In the genomic region with DNA sequence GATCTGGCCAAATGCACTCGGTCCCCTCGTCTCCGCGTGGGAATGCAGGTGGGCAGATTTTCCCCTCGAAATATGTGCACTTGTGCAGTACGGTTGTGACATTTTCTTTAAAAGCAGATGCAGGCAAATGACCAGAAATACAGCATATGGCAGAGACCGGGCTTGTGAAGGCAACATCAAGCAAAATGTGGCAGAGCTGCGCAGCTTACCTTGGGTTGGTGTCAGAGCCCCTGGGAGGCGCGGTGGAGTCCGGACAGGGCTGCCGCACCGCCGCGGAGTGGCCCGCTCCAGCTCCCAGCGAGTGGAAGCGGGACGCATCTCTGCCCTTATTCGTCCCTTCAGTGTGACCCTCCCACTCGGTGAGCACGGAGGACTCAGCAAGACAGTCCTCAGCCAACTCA, we compare ENCODE assay signal across 8 mouse cellular contexts. TPM values are rescaled to one million over a fixed set of nuclear protein-coding genes. Genes with fewer than 3 reads are reported as not detected.
DNase-seq lines count a peak whose midpoint lies in the region; ATAC-seq and TF ChIP-seq lines count a peak whose summit lies in the region.

A gene (minus strand): TSS at position 332 of the 401 bp plus-strand sequence.

- no peaks in the 10 kb centered on the region for H3K4me1 ChIP-seq in bone marrow macrophage, adult 2 months (ENCODE audit: control insufficient read depth, insufficient read depth, low read length)
- H3K4me1 ChIP-seq in forebrain, embryonic 10.5 days, result peaks cover 15% of the 10 kb centered on the region
- no peaks in the 10 kb centered on the region for H3K4me1 ChIP-seq in hindbrain, postnatal 0 days (ENCODE audit: insufficient read depth, low read length)
- no peaks in the 10 kb centered on the region for H3K4me1 ChIP-seq in liver, embryonic 12.5 days

- H3K4me2 ChIP-seq in hindbrain, postnatal 0 days (ENCODE audit: low read depth, low read length), result peak within 1 kb of the TSS; percentile 99
- peak within 1 kb of the TSS; percentile 60 for H3K4me2 ChIP-seq in liver, embryonic 12.5 days

- ATAC-seq in hindbrain, postnatal 0 days, result peak; percentile 57
- ATAC-seq in liver, embryonic 12.5 days, result no peak

- DNase-seq in gastrocnemius, postnatal 14 days, result peak; percentile 25
- no peak for DNase-seq in gastrocnemius, adult 18-20 months (ENCODE audit: low spot score)
- peak; percentile 40 for DNase-seq in forebrain, embryonic 10.5 days (ENCODE audit: extremely low spot score, low spot score)
- peak; percentile 35 for DNase-seq in hindbrain, postnatal 0 days (ENCODE audit: low spot score)
- DNase-seq in right cerebral cortex, postnatal 10 days (ENCODE audit: low spot score in 2 of 2), result peak; percentile 28
- DNase-seq in spleen, postnatal 36 days (ENCODE audit: low spot score in 2 of 2), result no peak

- H3K9ac ChIP-seq in hindbrain, postnatal 0 days (replicated peaks; ENCODE audit: low read length), result peak within 1 kb of the TSS; percentile 40
- no peak within 1 kb of the TSS for H3K9ac ChIP-seq in liver, embryonic 12.5 days

- no peak for TF ChIP-seq POLR2A in bone marrow macrophage, adult 2 months (IDR thresholded peaks at IDR 0.05; ENCODE audit: borderline replicate concordance, low read depth, low read length)

- intact Hi-C loops in gastrocnemius, postnatal 14 days (cut with DNase I; ENCODE audit: low total_unique reads), result no loop called here

- H3K27ac ChIP-seq in bone marrow macrophage, adult 2 months (ENCODE audit: insufficient read depth, low read depth, low read length), result no peak within 1 kb of the TSS
- no peak within 1 kb of the TSS for H3K27ac ChIP-seq in forebrain, embryonic 10.5 days
- H3K27ac ChIP-seq in hindbrain, postnatal 0 days, result no peak within 1 kb of the TSS
- no peak within 1 kb of the TSS for H3K27ac ChIP-seq in liver, embryonic 12.5 days

- 2% methylated on average over 22 of the region's 22 CpGs for WGBS in forebrain, embryonic 10.5 days
- WGBS in hindbrain, postnatal 0 days, result 2% methylated on average over 22 of the region's 22 CpGs
- WGBS in liver, embryonic 12.5 days (ENCODE audit: insufficient replicate concordance), result 4% methylated on average over 22 of the region's 22 CpGs

- H3K9me3 ChIP-seq in forebrain, embryonic 10.5 days, result no peaks in the 10 kb centered on the region
- no peaks in the 10 kb centered on the region for H3K9me3 ChIP-seq in hindbrain, postnatal 0 days (ENCODE audit: low read length)
- no peaks in the 10 kb centered on the region for H3K9me3 ChIP-seq in liver, embryonic 12.5 days (replicated peaks)

- H3K36me3 ChIP-seq in forebrain, embryonic 10.5 days (replicated peaks), result no peaks in the 10 kb centered on the region
- H3K36me3 ChIP-seq in hindbrain, postnatal 0 days (ENCODE audit: insufficient read depth, low read length), result no peaks in the 10 kb centered on the region
- H3K36me3 ChIP-seq in liver, embryonic 12.5 days, result no peaks in the 10 kb centered on the region

- no peak for TF ChIP-seq CTCF in bone marrow macrophage, adult 2 months (IDR thresholded peaks at IDR 0.05; ENCODE audit: low read depth, low read length)
- TF ChIP-seq CTCF in hindbrain, postnatal 0 days (IDR thresholded peaks at IDR 0.05; ENCODE audit: low read depth), result no peak

- H3K27me3 ChIP-seq in forebrain, embryonic 10.5 days (ENCODE audit: poor library complexity, severe bottlenecking), result peaks cover 73% of the 10 kb centered on the region
- H3K27me3 ChIP-seq in hindbrain, postnatal 0 days (ENCODE audit: insufficient read depth, low read length), result peaks cover 15% of the 10 kb centered on the region
- H3K27me3 ChIP-seq in liver, embryonic 12.5 days (replicated peaks), result peaks cover 29% of the 10 kb centered on the region

- peak within 1 kb of the TSS; percentile 50 for H3K4me3 ChIP-seq in bone marrow macrophage, adult 2 months (ENCODE audit: insufficient read depth, low read length)
- peak within 1 kb of the TSS; percentile 63 for H3K4me3 ChIP-seq in forebrain, embryonic 10.5 days
- H3K4me3 ChIP-seq in hindbrain, postnatal 0 days (ENCODE audit: low read length), result peak within 1 kb of the TSS; percentile 62
- peak within 1 kb of the TSS; percentile 32 for H3K4me3 ChIP-seq in liver, embryonic 12.5 days

RNA-seq across cellular contexts. Expression of the gene that starts here (rescaled TPM):
- total RNA-seq in gastrocnemius, postnatal 14 days (2021), result 1 to 10 TPM; 3.6 TPM
- 1 to 10 TPM; 1.1 TPM for total RNA-seq in gastrocnemius, adult 18-20 months (2021)
- polyA plus RNA-seq in bone marrow macrophage, adult 2 months (2012; ENCODE audit: insufficient read depth, insufficient read length, missing spikeins), result 0.83 and 1.4 TPM in 2 replicates
- 0.07 and 0.14 TPM in 2 replicates for polyA plus RNA-seq in forebrain, embryonic 10.5 days (2016; fragmentation: Nextera tagmentation; extraction: Ambion mirVana)
- 1.5 and 2.7 TPM in 2 replicates for total RNA-seq in hindbrain, postnatal 0 days (2014; rRNA removed)
- 2.1 and 2.2 TPM in 2 replicates for polyA plus RNA-seq in hindbrain, postnatal 0 days (2015; fragmentation: Nextera tagmentation; extraction: Ambion mirVana)
- 0.02 TPM in 1 of 2 replicates, not detected in the other for polyA plus RNA-seq in liver, embryonic 12.5 days (2016; fragmentation: Nextera tagmentation; extraction: Ambion mirVana)

Comparison
In these comparisons a context has a peak if more than half of its experiments do, and no peak if none do; other contexts are left out.
1. DNase-seq: peak in gastrocnemius, postnatal 14 days (single experiment), hindbrain, postnatal 0 days (single experiment) and right cerebral cortex, postnatal 10 days (2 of 2); none in gastrocnemius, adult 18-20 months (single experiment) and spleen, postnatal 36 days (0 of 2).
2. Peak in DNase-seq and H3K4me3 ChIP-seq in forebrain, embryonic 10.5 days; RNA of the gene not detected or under 1 TPM.
3. Peak in every context shown above with its lines, with median percentiles within 50 percentile points of each other: H3K4me3 ChIP-seq.